Mouse (Mus musculus) embryonic facial prominence, embryonic 14.5 days (tissue): ENCODE measurements around the gene Pde8b. TPM values are rescaled to one million over a fixed set of nuclear protein-coding genes. Genes with fewer than 3 reads are reported as not detected.

ENCODE experiments used
- ATAC-seq: fragments of 200-750 bp; cut with Nextera tagmentation; 2 replicates; pipeline ENCODE4 v1.8.0; 2017; ENCODE audit warnings: low read depth, moderate number of reproducible peaks, moderate TSS enrichment
- DNase-seq: peaks from one replicate; pipeline ENCODE4 v3.0.0-alpha.2; 2015; ENCODE audit warnings: low spot score
- H3K27ac ChIP-seq: fragments of 300-500 bp; sonication (generic); replicated peaks from 2 replicates; pipeline ENCODE4 v1.5.1; 2014; ENCODE audit warnings: low read depth, mild to moderate bottlenecking, low read length, moderate library complexity
- H3K27me3 ChIP-seq: fragments of 300-500 bp; sonication (generic); replicated peaks from 2 replicates; pipeline ENCODE4 v1.6.1; 2014; ENCODE audit warnings: low read length; ENCODE audit not compliant: control insufficient read depth, insufficient read depth
- H3K36me3 ChIP-seq: fragments of 300-500 bp; sonication (generic); 2 replicates; pipeline ENCODE4 v1.6.1; 2014; ENCODE audit warnings: low read length, mixed read lengths; ENCODE audit not compliant: control insufficient read depth, insufficient read depth
- H3K4me1 ChIP-seq: fragments of 300-500 bp; sonication (generic); 2 replicates; pipeline ENCODE4 v1.6.1; 2014; ENCODE audit warnings: antibody characterized with exemption, low read length; ENCODE audit not compliant: control insufficient read depth, insufficient read depth
- H3K4me2 ChIP-seq: fragments of 300-500 bp; sonication (generic); 2 replicates; pipeline ENCODE4 v1.6.1; 2014; ENCODE audit warnings: low read depth, mild to moderate bottlenecking, low read length, moderate library complexity, mixed read lengths
- H3K4me3 ChIP-seq: fragments of 300-500 bp; sonication (generic); 2 replicates; pipeline ENCODE4 v1.5.1; 2014; ENCODE audit warnings: low read depth, mild to moderate bottlenecking, low read length
- H3K9ac ChIP-seq: fragments of 300-500 bp; sonication (generic); 2 replicates; pipeline ENCODE4 v1.6.1; 2014; ENCODE audit warnings: low read depth, mild to moderate bottlenecking, low read length, moderate library complexity, mixed read lengths
- H3K9me3 ChIP-seq: fragments of 300-500 bp; sonication (generic); 2 replicates; pipeline ENCODE4 v1.6.1; 2016; ENCODE audit warnings: low read length; ENCODE audit not compliant: control insufficient read depth
- WGBS: fragments of 180-500 bp; shearing (Covaris S2); extraction: QIAGEN DNeasy Blood & Tissue Kit; methylation state at CpG from one replicate; pipeline ENCODE4 v1.1.7; 2014; 5-methylcytosine and 5-hydroxymethylcytosine counted together
- polyA plus RNA-seq: library from polyadenylated mRNA; unstranded; fragments of >200 nt; fragmentation: Nextera tagmentation; extraction: Ambion mirVana; gene quantifications from 2 replicates; pipeline ENCODE4 v1.2.1, GENCODE M21; 2014

Gene Pde8b
- polyA plus RNA-seq, 1 experiment from 2014 or later = 4.7 TPM

DNA sequence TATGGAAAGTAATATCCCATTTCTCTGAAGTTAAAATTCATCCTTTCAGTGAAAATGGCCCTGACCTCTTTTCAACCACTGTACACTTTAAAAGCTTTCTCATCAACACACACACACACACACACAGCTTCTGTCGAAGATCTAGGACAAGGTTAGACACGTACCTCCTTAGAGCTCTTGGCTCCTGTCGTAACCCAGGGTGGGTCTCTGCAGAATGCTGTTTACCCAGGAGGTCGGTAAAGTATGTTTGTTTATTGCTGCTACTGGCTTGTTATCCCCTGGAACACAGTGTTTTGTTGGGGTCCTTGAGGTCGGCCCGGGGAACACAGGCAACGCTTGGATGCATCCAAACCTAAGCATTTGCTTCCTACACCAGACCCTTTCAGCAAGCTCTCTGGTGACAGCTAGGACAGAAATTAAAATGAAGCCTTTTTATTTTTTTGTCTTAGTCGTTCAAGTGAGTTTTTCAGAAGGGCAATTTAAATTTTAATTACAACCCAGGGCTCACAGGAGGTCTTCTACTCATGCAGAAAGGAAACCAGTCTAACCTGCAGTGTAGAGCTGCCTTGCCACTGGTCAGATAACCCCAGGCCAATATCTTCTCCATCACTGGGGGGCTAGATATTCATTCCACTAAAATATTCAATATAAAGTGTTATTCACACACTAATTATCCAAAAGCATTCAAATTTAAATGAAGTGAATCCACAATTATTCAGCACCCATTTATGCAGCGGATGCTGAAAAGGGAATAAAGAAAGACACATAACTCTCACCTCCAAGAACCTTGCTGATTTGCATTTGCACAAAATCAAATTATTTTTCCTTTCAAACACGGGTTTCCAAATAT lies 64.0 kb downstream of the Pde8b start:
- no peaks in the 10 kb centered on the region for H3K9me3 ChIP-seq
- H3K9ac ChIP-seq = no peak overlapping the region
- H3K27ac ChIP-seq = no peak overlapping the region
- WGBS = 57% methylated on average over 10 of the region's 10 CpGs
- H3K4me1 ChIP-seq = no peaks in the 10 kb centered on the region
- H3K27me3 ChIP-seq = no peaks in the 10 kb centered on the region
- no peaks in the 10 kb centered on the region for H3K36me3 ChIP-seq
- DNase-seq = no peak
- H3K4me3 ChIP-seq = no peak overlapping the region
- ATAC-seq = no peak
- H3K4me2 ChIP-seq = no peak overlapping the region

DNA sequence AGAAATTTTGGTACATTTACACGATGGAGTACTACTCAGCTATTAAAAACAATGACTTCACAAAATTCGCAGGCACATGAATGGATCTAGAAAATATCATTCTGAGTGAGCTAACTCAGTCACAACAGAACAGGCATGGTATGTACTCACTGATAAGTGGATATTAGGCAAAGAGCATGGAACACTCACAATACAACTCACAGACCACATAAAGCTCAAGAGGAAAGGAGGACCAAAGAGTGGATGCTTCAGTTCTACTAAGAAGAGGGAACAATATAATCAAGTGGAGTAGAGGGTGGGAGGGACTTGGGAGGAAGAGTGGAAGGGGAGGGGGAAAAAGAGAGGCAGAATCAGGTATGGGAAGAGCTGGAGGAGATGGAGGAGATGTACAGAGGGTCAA lies 66.5 kb downstream of the Pde8b start:
- Histone ChIP-seq H3K4me2 (no peak overlapping the region), H3K4me3 (no peak overlapping the region), H3K27me3 (no peaks in the 10 kb centered on the region), H3K4me1 (no peaks in the 10 kb centered on the region), H3K36me3 (no peaks in the 10 kb centered on the region), H3K27ac (no peak overlapping the region), H3K9ac (no peak overlapping the region), H3K9me3 (0 out of 2 replicates have a peak, but pooled peaks cover 3% of the 10 kb centered on the region)
- DNase-seq (no peak), ATAC-seq (no peak)
- 92% methylated on average over 2 of the region's 2 CpGs for WGBS

DNA sequence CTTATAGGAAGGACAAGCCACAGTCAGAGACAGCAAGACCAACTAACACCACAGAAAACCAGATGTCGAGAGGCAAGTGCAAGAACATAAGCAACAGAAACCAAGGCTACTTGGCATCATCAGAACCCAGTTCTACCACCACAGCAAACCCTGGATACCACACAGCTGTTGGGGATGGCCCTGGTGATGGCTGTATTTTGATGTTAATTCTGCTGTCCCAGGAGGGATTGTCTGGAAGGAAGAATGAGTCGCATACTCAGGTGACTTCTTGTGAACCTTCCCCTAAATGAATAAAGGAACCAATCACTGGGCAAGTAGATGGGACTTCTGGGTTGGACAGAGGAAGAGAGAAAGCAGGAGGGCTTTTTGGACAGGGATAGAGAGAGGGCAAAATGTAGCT lies 69.9 kb downstream of the Pde8b start:
- no peaks in the 10 kb centered on the region for H3K36me3 ChIP-seq
- 0 out of 2 replicates have a peak, but pooled peaks cover 3% of the 10 kb centered on the region for H3K9me3 ChIP-seq
- 93% methylated on average over 2 of the region's 2 CpGs for WGBS
- H3K4me2 ChIP-seq = no peak overlapping the region
- no peak for ATAC-seq
- H3K9ac ChIP-seq = no peak overlapping the region
- DNase-seq = no peak
- H3K4me1 ChIP-seq = no peaks in the 10 kb centered on the region
- no peak overlapping the region for H3K4me3 ChIP-seq
- H3K27me3 ChIP-seq = no peaks in the 10 kb centered on the region
- H3K27ac ChIP-seq = no peak overlapping the region

DNA sequence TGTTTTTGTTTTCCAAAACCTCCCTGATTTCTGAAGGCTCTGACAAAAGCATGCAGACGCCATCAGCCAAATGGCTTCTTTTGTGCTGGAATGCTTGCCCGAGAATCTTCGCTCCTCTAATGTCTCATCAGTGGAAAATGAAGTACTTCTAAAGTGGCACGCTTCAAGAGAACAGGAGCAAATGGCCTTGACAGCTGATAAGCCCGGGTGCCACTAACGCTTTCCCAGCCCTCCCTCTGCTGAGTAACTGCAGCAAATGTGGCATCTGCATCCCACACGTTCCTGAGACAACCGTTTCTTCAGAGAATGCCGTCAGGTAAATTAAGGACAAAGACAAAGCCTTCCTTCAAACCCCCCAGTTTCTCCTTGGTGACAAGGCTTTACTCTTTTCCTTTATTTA lies 72.8 kb downstream of the Pde8b start:
- ATAC-seq (no peak), DNase-seq (no peak)
- 57% methylated on average over 9 of the region's 9 CpGs for WGBS
- H3K27me3 ChIP-seq = no peaks in the 10 kb centered on the region
- H3K9me3 ChIP-seq = 0 out of 2 replicates have a peak, but pooled peaks cover 3% of the 10 kb centered on the region
- H3K4me3 ChIP-seq = no peak overlapping the region
- no peak overlapping the region for H3K27ac ChIP-seq
- H3K4me1 ChIP-seq = no peaks in the 10 kb centered on the region
- H3K9ac ChIP-seq = no peak overlapping the region
- no peaks in the 10 kb centered on the region for H3K36me3 ChIP-seq
- no peak overlapping the region for H3K4me2 ChIP-seq

DNA sequence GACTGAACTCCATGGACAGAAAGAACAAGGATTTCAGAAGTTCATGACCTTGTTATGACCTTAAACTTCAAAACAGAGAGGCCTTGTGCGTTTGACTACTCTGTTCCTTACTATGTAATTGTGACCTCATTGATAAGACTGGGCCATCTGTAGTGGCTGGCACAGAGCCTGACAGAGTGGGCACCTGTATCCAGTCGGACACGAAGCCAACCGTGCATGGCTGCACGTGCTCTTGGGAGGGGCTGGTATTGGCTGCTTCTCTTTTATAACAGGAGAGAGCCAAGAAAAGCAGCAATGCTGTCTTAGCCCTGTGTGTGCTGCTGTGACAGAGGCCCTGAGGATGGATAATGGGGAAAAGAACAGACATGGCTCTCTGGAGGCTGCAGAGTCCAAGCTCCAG lies 73.7 kb downstream of the Pde8b start:
- no peak for ATAC-seq
- 0 out of 2 replicates have a peak, but pooled peaks cover 3% of the 10 kb centered on the region for H3K9me3 ChIP-seq
- no peaks in the 10 kb centered on the region for H3K36me3 ChIP-seq
- H3K4me1 ChIP-seq = no peaks in the 10 kb centered on the region
- no peak overlapping the region for H3K4me3 ChIP-seq
- no peak for DNase-seq
- H3K27ac ChIP-seq = no peak overlapping the region
- H3K9ac ChIP-seq = no peak overlapping the region
- 80% methylated on average over 5 of the region's 5 CpGs for WGBS
- H3K4me2 ChIP-seq = no peak overlapping the region
- H3K27me3 ChIP-seq = no peaks in the 10 kb centered on the region

DNA sequence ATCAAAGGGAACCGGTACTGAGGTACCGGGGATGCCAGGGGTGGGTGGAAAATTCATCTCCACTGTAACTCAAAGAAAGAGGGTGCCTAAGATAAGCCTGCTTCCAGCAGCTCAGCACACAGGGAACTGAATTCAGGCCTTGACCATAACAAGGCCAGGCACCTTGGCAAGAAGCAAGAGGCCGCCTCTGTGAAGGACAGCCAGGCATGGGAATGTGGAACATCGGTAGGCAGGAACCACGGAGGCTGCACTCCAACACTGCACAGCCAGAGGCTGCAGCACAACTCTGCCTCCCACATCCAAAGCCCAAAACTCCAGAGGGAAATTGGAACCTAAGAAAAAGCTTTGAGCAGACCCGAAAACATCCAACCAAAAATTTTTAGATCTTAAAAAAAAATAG lies 75.9 kb downstream of the Pde8b start:
- no peak overlapping the region for H3K9ac ChIP-seq
- 69% methylated on average over 6 of the region's 6 CpGs for WGBS
- no peaks in the 10 kb centered on the region for H3K4me1 ChIP-seq
- H3K36me3 ChIP-seq = no peaks in the 10 kb centered on the region
- no peak overlapping the region for H3K4me2 ChIP-seq
- H3K27me3 ChIP-seq = no peaks in the 10 kb centered on the region
- ATAC-seq (no peak), DNase-seq (no peak)
- no peaks in the 10 kb centered on the region for H3K9me3 ChIP-seq
- H3K4me3 ChIP-seq = no peak overlapping the region
- no peak overlapping the region for H3K27ac ChIP-seq

DNA sequence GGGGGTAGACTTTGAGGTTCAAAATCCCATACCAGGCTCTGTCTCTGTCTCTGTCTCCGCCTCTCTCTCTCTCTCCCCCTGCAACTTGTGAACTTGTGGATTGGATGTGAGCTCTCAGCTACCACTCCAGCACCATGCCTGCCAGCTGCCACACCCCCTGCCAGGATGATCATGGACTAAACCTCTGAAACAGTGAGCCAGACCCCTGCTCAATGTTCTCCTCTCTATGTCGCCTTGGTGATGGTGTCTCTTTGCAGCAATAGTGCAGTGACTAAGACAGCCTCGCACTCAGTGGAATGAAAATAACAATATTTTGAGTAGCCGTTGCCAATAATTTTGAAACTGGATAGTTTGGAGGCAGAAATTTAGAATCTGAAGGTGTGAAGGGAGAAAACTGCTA lies 77.8 kb downstream of the Pde8b start:
- no peaks in the 10 kb centered on the region for H3K27me3 ChIP-seq
- H3K4me1 ChIP-seq = no peaks in the 10 kb centered on the region
- WGBS = 94% methylated on average over 4 of the region's 4 CpGs
- no peak for ATAC-seq
- no peak for DNase-seq
- no peaks in the 10 kb centered on the region for H3K36me3 ChIP-seq
- H3K27ac ChIP-seq = no peak overlapping the region
- no peaks in the 10 kb centered on the region for H3K9me3 ChIP-seq
- no peak overlapping the region for H3K4me2 ChIP-seq
- H3K4me3 ChIP-seq = no peak overlapping the region
- H3K9ac ChIP-seq = no peak overlapping the region

DNA sequence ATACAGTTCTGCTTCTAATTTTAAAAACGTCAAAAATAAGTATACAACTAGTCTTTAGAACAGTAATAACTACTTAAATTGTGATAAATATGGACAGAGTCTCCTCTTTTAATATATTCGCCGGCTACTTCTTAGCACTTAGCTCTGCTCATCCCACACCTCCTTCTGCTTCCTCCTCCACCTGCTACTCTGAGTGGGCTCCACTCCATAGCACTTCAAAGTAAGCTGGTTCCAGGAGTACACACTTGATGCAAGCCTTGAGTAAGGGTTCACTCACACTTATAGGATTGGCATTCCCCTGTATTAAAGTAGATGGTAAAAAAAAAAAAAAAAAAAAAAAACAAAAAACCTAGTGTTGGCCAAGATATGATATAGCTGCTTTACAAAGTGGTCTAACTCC lies 89.9 kb downstream of the Pde8b start:
- Histone ChIP-seq H3K4me1 (no peaks in the 10 kb centered on the region), H3K36me3 (no peaks in the 10 kb centered on the region), H3K9ac (no peak overlapping the region), H3K9me3 (no peaks in the 10 kb centered on the region), H3K4me3 (no peak overlapping the region), H3K27ac (no peak overlapping the region), H3K4me2 (no peak overlapping the region), H3K27me3 (no peaks in the 10 kb centered on the region)
- DNase-seq (no peak), ATAC-seq (no peak)
- WGBS = 85% methylated on average over 3 of the region's 3 CpGs

DNA sequence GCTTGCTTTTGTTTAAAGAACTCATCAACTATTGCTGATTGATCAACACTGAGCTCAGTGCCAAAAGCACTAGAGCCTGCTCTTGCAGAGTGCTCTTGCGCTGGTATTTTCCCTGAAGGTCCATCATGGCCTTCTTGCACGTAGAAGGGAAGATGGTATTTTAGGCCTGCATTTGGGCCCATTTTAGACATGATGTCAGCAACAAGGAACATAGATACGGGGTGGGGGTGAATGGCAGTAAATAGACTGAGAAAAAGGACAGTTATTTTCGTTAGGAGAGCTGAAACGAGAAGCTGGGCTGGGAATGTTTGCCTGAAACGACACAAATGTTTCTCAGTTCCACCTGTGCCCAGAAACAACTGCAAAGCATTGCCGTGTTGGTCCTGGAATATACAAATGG lies 91.2 kb downstream of the Pde8b start:
- Histone ChIP-seq H3K9me3 (no peaks in the 10 kb centered on the region), H3K27me3 (no peaks in the 10 kb centered on the region), H3K4me1 (no peaks in the 10 kb centered on the region), H3K4me3 (no peak overlapping the region), H3K36me3 (no peaks in the 10 kb centered on the region), H3K27ac (no peak overlapping the region), H3K9ac (no peak overlapping the region), H3K4me2 (no peak overlapping the region)
- no peak for ATAC-seq
- WGBS = 81% methylated on average over 7 of the region's 7 CpGs
- no peak for DNase-seq
